Mouse (Mus musculus) CH12.LX (cell line): ENCODE results near the gene Atp5g1.

ENCODE experiments used
- CTCF ChIP-seq, 2 experiments: IDR thresholded peaks in 1 of 2; conservative IDR thresholded peaks in 1 of 2; 2 replicates each; pipeline ENCODE4 v1.5.1; 2011 to 2012; ENCODE audit warnings: low read depth in 2 of 2, low read length in 2 of 2, improper control_type of control experiment in 1 of 2, inconsistent platforms in 1 of 2, mild to moderate bottlenecking in 1 of 2, moderate library complexity in 1 of 2
- KAT2A ChIP-seq: IDR thresholded peaks from 2 replicates; pipeline ENCODE4 v1.6.1; 2012; ENCODE audit warnings: low read length, improper control_type of control experiment, inconsistent platforms; ENCODE audit not compliant: insufficient replicate concordance
- MEF2A ChIP-seq: IDR thresholded peaks from 2 replicates; pipeline ENCODE4 v1.6.1; 2014; ENCODE audit warnings: low read depth, mild to moderate bottlenecking, inconsistent platforms, low read length, improper control_type of control experiment, borderline replicate concordance
- PAX5 ChIP-seq: IDR thresholded peaks from 2 replicates; pipeline ENCODE4 v1.6.1; 2012; ENCODE audit warnings: low read length, inconsistent platforms, mixed read lengths
- POLR2A ChIP-seq: IDR thresholded peaks from 2 replicates; pipeline ENCODE4 v1.6.1; 2011; ENCODE audit warnings: low read depth, mild to moderate bottlenecking, improper control_type of control experiment, low read length
- POLR2AphosphoS2 ChIP-seq: IDR thresholded peaks from 2 replicates; pipeline ENCODE4 v1.6.1; 2011; ENCODE audit warnings: low read depth, low read length, improper control_type of control experiment

DNA sequence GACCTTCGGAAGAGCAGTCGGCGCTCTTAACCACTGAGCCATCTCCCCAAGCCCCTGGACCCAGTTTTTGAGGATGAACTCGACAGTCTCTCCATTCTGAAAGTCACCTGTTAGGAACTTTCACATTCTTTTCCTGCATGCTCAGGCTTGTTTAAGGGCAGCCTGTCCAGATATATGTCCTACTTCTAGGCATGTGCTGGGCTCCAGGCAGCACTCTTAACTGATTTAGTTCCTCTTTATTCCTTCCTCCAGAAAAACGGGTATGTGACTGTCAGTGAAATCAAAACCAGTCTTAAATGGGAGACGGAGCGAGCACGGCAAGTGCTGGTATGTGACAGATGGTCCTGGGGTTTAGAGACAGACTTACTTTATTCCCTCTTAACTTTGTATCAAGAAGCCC, 29.4 kb downstream of the Atp5g1 start:
- TF ChIP-seq POLR2A (no peak), POLR2AphosphoS2 (no peak), PAX5 (no peak), CTCF (conservative IDR thresholded peaks at IDR 0.05 in 1 of 2, IDR thresholded peaks at IDR 0.05 in 1 of 2; ENCODE audit: low read depth in 2 of 2, low read length in 2 of 2) (no peak), MEF2A (no peak), KAT2A (no peak)
